Mouse (Mus musculus): ENCODE measurements around the gene Deup1.
"Not testable (repeated sequence)": the region's sequence is repeated elsewhere in the genome, so short reads cannot be mapped to it uniquely, and the experiment has no call there.

Gene Deup1

DNA sequence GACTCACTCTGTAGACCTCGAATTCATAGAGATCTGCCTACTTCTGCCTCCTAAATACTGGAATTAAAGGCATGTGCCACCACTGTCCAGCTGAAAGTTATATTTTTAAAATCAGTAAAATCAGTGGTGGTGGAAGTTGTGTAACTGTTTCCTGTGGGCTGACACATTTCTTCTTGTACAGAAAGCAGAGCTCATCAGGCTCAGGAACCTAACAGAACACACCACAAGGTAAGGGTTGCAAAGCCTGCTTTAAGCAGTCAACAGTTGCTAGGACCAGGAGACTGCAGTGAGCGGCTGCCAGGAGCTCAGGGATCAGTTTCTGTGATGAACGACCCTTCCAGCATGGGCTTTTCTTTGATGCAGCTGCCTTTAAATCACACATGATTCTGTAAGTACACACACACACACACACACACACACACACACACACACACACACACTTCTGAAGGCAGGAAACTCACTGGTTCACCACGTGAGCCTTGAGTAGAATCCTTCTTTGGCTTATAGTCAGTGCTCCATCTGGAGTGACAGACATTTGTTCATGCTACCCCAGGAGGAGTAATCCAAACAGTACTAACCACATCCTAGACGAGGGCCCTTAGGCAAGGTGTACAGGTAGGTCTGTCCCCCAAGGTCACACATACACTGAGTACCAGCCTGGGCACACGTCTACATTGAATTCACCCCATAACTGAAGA lies 40.4 kb downstream of the Deup1 start:
- no peak for DNase-seq (ENCODE audit: low spot score in 2 of 2)

DNA sequence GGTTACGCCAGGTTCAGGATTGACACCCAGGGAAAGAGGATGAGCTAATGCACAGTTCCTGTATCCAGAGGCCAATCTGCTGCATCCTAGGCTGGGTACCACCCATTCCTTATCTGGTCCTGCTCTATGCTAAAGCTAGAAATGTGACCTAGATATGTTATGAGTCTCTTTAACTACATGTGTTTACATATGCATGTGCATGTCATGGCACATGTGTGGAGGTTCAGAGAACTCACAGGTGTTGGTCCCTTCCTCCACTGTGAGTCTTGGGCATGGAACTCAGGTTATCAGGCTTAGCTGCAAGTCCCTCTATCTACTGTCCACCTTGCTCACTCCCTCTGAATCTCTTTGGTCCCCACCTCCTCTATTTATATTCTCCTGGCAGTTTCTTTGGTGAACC lies 41.8 kb downstream of the Deup1 start:
- no peak for DNase-seq (ENCODE audit: low spot score in 2 of 2)

DNA sequence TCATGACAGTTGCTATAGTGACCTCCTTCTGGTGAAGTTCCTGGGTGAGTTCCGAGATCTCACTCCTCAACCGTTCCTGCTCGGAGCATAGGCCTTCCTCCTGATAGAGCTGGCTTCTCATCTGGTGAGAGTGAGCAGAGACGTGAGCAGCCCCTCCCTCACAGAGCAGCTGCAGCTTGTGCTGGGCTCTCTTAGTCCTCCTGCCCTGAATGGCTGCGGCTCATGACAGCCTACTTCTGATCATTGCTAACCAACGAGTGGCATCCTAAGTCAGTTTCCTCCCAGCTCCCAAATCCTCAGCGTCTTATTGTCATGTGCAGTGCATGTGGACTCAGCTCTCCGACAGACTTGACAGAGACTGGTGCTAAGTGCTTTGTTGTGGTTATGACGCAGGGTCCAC lies 43.5 kb downstream of the Deup1 start:
- no peak for DNase-seq (ENCODE audit: low spot score in 2 of 2)

DNA sequence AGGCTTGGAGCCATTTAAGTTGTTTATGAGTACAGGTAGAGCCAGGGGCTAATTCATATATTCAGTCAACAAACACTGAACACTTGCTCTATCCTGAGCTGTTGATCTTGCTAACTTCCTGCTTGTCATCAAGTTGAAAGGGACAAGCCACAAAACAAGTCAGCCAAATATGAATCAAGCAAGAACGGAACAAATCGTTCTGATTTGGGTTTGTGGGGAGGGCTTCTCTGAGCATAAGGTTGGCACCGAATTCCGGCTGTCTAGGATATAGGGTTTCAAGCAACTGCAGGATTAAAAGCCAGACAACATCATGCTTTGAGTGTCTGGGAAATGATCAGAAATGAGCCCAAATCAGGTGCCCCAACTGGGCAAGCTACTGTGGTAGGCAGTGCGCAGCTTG lies 45.7 kb downstream of the Deup1 start:
- no peak for DNase-seq (ENCODE audit: low spot score in 2 of 2)

DNA sequence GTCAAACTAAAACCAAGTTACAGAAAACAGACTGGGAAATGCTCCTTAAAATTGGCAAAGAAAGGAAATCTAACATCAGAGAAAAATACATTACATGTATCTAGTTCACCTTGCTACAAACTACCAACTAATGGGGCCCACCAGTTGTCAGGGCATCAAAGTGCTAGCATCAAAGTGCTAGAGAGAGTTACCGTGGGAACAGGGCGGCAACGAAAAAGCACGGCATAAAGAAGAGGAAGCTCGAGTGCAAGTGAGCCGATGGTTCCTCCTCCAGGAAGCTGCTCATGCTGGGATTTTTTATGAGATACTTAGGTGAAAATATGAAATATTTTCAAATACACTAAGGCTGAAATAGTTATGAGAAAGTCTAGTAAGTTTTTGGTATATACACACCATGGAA lies 47.6 kb downstream of the Deup1 start:
- no peak for DNase-seq (ENCODE audit: low spot score in 2 of 2)

DNA sequence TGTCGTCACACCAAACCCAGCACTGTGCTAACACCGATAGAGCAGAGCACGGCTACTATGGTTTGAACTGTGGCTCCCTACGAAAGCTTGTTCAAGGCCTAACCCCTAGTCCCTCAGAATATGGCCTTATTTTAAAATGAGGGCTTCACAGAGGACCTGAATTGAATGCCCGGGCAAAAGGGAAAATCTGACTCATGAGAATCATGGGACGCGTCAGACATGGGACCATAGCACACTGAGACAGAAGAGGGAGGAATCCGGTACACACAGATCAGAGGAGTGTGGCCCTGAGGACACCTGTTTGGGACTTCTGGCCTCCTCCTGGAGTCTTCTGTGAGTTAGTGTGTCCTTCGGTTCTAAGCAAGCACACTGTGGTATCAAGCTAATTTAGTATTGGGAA lies 48.8 kb downstream of the Deup1 start:
- no peak for DNase-seq (ENCODE audit: low spot score in 2 of 2)

DNA sequence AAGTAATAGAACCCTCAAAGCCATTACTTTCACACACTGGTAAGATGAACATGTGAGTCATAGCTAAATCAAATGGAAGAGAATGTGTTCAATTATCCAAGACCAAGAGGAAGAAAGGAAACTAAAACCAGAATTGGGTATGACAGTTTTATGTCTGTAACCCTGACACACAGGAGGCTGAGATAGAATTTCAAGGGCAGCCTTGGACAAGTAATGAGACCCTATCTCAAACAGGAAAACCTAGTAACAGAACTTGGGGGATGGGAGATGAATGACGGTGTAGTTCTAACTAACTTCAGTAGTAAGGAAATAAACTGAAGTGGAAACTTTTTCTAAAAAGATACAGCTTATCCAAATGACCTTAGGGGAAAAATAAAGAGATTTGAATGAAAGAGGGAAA lies 49.3 kb downstream of the Deup1 start:
- DNase-seq (ENCODE audit: low spot score in 2 of 2): no peak

DNA sequence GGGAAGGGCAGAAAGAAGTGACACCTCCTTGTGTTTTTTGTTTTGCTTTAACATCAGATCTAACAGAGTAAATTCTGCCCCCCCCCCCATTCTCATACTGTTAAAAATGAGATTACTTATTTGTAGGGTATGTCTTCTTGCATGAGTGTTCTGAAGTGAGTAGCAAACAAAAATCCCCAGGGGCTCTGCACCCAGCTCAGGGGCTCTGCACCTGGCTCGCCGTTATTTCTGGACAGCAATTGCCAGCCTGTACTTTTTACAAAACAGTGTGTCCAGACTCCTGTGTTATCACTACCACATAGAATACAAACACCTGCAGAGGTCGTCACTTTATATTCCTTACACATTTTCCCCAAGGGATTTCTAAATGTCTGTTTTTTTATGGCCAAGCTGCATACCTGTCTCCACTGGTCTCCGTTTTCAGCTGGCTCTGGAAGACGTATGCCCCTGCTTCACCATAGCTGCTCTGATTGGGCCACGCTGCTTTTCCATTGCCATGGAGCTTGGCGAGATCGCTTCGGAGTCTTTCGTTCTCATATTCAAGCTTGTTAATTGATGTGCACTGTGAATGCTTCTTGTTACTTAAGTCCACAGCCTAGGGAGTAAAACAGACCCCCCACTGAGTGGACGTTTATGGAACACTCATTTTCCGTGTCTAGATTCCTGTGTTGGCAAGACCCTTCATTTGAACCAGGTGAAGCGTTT lies 52.8 kb downstream of the Deup1 start:
- no peak for DNase-seq (ENCODE audit: low spot score in 2 of 2)

DNA sequence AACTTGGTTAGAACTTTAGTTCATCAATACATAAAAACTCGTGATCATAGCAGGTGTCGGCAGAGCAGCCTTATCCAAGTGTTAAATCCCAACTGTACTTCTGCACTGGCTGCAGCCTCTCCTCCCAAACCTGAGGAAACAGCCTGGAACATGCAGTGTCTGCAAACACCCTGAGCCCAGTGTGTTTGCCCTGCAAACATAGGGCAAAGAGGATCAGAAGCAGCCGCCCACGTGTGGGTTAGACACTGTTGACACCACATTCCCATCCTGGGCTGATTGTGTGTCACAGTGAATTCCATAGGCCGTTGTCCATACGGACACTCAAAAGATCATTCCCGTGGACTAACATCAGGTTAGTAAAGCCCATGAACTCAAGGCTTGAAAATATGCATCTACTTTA lies 65.4 kb downstream of the Deup1 start:
- no peak for DNase-seq (ENCODE audit: low spot score in 2 of 2)

DNA sequence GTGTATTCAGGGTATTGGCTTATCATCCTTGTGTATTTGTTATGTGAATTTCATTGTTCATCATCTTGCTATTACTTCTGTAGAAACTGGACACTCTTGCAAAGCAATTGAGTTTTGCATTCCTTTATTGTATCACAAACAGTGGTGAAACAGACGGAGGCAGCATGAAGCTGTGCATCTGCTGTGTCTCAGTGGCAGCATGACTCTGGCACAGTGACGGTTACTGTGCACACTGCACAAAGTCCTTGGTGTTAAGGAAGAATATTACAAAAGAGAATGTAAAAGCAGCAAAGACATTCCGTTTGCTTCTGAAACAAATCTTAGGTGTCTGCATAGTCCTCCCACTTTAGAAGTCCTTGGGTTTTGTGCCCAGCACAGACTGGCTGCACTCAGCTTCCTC lies 67.3 kb downstream of the Deup1 start:
- no peak for DNase-seq (ENCODE audit: low spot score in 2 of 2)

DNA sequence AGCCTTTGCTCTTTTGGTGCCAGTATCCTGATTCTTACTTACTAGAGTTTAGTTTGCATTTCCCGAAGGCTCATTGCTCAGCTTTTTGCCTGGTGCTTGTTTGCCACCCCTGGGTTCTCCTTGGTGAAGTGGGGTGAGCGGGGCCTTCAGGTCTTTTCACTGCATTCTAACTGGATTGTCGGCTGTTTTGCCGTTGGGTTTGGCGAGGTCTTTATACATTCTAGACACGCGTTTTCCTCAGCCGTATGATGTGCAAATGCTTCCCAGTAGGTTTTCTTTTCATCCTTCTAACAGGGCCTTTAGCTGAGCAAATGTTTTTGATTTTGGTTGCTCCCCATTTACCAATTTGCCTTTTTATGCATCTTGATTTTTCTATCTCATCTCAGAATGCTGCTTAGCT lies 74.4 kb downstream of the Deup1 start:
- no peak for DNase-seq (ENCODE audit: low spot score in 2 of 2)

DNA sequence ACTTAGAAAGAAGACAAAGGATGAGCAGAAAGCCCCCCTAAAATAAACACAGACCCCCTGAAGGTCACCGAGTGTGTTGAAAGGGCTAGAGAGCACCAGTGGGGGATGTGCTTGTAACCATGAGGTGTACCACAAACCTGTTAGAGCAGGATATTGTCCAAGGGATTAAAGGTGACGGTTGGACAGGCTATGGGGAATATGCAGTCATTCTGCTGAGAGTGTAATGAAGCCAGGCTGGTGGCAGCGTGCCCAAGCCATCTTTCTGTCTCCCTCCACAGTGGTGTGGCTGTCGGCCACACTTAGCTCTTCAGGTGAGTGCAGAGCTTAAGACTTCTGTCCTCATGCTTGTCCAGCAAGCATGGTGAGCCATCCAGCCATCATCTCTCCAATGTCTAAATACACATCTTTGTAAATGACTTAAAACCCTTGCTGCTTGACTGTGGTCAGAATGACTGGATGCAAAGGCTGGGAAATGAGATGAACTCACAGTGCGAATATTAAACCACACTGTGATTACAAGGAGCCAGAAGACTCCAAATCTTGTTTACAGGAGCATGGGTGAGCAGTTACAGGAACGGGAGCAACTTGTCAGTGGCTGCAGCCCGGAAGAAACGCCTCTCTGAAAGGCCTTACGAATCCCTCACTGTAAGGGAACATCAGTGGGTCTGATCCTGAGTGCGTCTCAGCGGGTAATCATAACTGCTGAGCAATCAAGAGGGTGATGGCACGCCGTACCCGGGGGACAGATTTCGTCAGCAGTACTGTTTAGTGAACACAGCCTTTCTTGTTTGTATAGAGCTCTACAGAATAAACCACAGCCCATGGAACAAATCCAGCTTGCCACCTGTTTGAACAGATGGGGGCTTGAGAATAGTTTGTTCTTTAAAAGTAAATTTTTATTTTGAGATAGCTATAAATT lies 75.5 kb downstream of the Deup1 start:
- DNase-seq (ENCODE audit: low spot score in 2 of 2): no peak

DNA sequence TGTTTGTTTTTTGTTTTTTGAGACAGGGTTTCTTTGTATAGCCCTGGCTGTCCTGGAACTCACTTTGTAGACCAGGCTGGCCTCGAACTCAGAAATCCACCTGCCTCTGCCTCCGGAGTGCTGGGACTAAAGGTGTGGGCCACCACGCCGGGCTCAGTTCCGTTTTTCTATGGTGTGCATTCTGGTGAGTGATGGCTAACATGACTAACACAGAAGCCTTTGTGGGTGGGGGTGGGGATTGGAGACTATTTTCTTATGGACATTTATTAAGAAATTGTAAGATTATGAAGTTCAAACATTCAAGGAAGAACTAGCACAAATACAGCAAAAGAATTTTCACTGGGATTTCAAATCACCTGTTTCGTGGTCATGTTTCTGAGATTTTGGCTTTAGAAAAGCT lies 76.7 kb downstream of the Deup1 start:
- DNase-seq (ENCODE audit: low spot score in 2 of 2): not testable (repeated sequence)

DNA sequence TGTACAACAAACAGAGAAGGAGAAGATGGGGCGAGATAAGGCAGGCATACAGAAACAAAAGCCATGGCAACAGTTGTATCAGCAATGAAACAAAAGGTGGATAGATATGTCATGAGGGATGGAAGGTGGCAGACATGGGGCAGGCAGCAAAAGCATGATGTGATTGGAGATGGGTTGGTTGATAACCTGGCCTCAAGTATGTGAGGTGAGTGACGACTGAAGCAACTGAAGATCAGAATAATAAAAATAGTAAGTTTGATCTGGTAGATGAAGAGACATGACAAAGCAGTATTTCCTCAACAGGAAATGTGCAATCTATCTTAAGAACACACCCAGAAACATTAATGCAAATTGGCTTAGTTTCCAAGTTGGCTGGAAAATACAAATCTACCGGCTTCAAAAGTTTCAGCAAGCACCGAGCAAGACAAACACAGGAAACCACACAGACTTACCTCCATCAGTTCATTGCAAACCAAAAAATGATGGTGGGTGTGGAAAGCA lies 77.2 kb downstream of the Deup1 start:
- no peak for DNase-seq (ENCODE audit: low spot score in 2 of 2)

DNA sequence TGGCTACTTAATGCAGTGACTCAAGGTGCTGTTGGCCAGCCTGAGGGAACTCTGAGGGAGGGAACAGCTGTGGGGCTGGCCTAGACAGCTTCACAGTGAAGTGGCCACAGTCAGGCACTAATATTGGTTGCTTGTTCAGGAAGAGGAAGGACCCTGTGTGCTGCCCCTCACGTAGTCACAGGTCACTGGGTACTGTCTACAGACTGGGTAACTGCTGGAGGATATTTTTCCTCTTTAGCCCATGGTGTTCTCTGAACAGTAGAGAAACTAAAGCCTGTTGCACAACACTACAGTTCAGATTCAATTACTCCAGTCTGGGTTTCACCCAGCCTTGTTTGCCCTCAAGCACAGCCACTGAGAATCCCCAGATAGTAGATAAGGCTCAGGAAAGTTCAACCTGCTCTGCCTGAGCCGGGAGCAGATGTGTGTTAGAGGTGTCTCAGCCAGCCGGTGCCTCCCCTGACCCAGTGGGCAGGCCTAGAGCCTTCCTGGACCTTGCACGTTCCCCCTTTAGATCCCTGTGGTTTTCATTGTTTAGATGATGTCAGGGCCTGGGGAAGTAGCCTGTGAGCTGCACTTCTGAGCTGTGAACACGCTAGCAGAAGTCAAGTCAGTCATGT lies 85.9 kb downstream of the Deup1 start:
- no peak for DNase-seq (ENCODE audit: low spot score in 2 of 2)

DNA sequence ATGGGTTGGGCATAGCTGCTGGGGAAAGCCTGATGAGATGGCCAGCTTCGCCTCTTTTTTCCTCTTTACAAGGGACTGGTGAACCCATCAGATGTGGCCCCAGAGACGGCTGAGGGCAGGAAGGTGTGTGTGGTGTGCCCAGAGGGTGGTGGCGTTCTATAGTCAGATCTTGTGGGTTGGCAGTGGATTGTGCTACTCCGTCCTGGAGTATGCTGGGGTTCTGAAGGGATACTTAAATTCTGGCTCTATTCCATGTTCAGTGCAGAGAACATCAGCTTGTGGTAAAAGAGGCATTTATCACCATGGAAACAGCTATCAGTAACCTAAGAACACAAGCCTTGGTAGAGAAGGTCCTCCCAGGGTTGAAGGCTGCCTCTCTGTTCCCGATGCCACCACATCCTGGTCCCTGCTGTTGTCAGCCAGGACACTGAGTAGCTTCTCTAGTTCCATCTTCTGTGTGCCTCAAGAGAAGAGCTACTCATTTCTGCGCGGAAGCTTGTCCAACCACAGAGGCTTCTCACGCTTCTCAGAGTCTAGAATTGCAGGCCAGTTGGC lies 88.7 kb downstream of the Deup1 start:
- DNase-seq (ENCODE audit: low spot score in 2 of 2): no peak

DNA sequence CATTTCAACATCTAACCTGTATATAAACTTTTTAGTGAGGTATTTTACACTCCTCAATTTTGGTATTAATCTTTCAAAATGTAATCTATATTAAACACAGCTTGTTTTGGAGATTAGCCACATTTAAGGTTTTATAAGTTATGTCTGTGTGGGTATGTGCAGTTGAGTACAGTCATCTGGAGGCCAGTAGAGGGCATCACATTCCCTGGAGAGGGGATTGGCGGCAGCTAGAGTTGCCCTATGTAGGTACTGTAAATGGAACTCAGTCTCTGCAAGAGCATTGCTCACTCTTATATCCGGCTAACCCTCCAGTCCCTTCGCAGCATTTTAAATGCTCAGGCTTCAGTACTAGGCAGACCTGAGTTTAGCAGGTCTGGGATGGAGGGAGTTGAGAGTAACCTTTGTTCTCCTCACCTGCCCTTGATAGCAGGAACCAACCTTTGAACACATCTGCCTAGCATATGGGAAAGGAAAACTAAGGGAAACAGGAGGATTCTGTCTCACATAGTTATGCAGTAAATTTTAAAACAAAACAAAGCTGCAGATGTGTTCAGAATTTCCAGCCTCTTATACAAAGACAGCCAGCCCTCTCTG lies 90.2 kb downstream of the Deup1 start:
- DNase-seq (ENCODE audit: low spot score in 2 of 2): no peak

DNA sequence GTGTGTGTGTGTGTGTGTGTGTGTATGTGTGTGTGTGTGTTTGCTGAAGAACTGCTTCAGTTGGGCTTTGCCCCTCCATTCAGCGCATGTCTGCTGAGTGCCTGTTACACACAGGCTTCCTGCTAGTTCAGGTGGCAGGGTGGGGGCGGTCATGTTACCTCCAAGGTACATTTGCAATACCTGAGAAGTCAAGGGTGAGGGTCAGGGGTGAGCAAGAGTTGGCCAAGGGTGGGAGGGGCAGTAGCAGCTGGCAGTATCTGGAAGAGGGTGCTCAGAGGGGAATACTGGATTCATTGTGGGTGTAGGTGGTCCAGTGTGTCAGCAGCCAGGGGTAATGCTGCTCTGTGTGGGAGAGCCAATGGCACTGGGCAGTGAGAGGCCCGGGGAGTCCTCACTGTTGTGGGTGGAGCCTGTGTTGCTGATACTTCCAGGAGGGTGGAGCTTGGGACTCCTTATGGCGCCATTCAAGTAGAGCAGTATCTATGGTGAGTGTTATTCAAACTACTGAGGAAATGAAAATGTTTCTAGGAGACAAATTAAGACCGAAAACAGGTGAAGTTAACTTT lies 90.8 kb downstream of the Deup1 start:
- no peak for DNase-seq (ENCODE audit: low spot score in 2 of 2)

DNA sequence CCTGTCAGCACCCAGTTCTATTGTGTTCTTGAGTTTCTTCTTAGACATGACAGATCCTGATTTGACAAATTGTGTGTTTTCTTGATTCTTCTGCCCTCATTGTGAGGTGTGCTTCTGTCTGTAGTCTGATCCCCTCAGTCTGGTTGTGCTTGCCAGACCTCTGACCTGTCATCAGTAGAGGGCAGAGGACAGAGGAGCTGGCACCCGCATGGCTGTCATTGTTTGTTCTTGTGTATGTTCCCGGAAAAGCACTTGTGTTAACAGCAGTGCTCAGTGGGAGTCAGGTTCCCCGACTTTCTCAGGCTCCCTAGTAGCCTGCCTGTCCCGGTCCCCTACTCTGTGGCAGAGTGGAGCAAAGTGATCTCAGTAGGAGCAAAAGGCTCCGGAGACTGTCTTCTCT lies 92.3 kb downstream of the Deup1 start:
- no peak for DNase-seq (ENCODE audit: low spot score in 2 of 2)

DNA sequence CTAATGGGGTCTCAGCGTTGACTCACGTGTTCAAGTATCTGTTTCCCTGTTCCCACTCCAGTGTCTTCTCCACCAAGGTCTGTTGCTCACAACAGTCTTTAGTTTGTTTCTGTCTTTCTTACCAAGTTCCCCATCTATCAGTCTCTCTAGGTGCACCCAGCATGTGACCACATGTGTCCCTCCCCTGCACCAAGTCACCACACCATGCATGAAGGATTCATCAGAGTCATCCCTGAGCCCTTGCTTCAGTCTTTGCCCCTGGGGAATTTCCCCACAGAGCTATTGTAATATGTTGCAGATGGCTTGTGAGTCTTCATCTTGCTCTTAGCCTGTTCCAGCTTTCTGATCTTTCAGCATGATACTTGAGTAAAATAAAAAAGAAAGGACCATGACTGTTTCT lies 93.6 kb downstream of the Deup1 start:
- DNase-seq (ENCODE audit: low spot score in 2 of 2): no peak
